In genomic region chr2:138355366-138355765, GRCm38 (mm10) we compare ENCODE assay signal across 17 mouse cellular contexts.
"Had no signal": no experiment of that assay in that cellular context is flagged by ENCODE, and none has a peak within 500 bp of the region (broad histone marks: within the 10 kb centered on the region; RNA-seq: fewer than 3 reads in every experiment).

No protein-coding gene starts in this region.

- ATAC-seq: lung, postnatal 0 days; midbrain, embryonic 13.5 days; midbrain, embryonic 15.5 days had no signal

- H3K27me3 ChIP-seq: lung, embryonic 15.5 days; megakaryocyte, embryonic 14.5 days; midbrain, embryonic 13.5 days; midbrain, embryonic 15.5 days; neural tube, embryonic 12.5 days; stomach, embryonic 15.5 days had no signal

- H3K9me3 ChIP-seq: lung, embryonic 15.5 days; midbrain, embryonic 13.5 days; midbrain, embryonic 15.5 days; neural tube, embryonic 12.5 days; stomach, embryonic 15.5 days had no signal

- DNase-seq: lung, adult 2 months; lung, postnatal 14 days; lung, postnatal 36 days; right cerebral cortex, postnatal 14 days; thymus, adult 2 months; thymus, postnatal 25 days; thymus, postnatal 4 days had no signal

- H3K27ac ChIP-seq: lung, embryonic 15.5 days; macrophage; midbrain, embryonic 13.5 days; midbrain, embryonic 15.5 days; neural tube, embryonic 12.5 days; stomach, embryonic 15.5 days; stomach, postnatal 0 days had no signal

- H3K36me3 ChIP-seq: lung, embryonic 15.5 days; midbrain, embryonic 13.5 days; midbrain, embryonic 15.5 days; neural tube, embryonic 12.5 days; stomach, embryonic 15.5 days had no signal

- H3K4me2 ChIP-seq: lung, embryonic 15.5 days; midbrain, embryonic 11.5 days; midbrain, embryonic 13.5 days; midbrain, embryonic 15.5 days; neural tube, embryonic 12.5 days; stomach, embryonic 15.5 days had no signal

- H3K9ac ChIP-seq: lung, embryonic 15.5 days; midbrain, embryonic 13.5 days; midbrain, embryonic 15.5 days; neural tube, embryonic 12.5 days; stomach, embryonic 15.5 days had no signal

- H3K4me3 ChIP-seq: lung, embryonic 15.5 days; megakaryocyte, embryonic 14.5 days; midbrain, embryonic 13.5 days; midbrain, embryonic 15.5 days; neural tube, embryonic 12.5 days; stomach, embryonic 15.5 days had no signal

- H3K4me1 ChIP-seq: lung, embryonic 15.5 days; megakaryocyte, embryonic 14.5 days; midbrain, embryonic 13.5 days; midbrain, embryonic 15.5 days; neural tube, embryonic 12.5 days; stomach, embryonic 15.5 days had no signal
